Mouse (Mus musculus) testis, postnatal 14 days (tissue): ENCODE data around the gene Ppp1r37.

Experiments used
- DNase-seq: peaks from one replicate; pipeline ENCODE4 v3.0.0; 2021; ENCODE audit warnings: low spot score

Ppp1r37 gene

DNA sequence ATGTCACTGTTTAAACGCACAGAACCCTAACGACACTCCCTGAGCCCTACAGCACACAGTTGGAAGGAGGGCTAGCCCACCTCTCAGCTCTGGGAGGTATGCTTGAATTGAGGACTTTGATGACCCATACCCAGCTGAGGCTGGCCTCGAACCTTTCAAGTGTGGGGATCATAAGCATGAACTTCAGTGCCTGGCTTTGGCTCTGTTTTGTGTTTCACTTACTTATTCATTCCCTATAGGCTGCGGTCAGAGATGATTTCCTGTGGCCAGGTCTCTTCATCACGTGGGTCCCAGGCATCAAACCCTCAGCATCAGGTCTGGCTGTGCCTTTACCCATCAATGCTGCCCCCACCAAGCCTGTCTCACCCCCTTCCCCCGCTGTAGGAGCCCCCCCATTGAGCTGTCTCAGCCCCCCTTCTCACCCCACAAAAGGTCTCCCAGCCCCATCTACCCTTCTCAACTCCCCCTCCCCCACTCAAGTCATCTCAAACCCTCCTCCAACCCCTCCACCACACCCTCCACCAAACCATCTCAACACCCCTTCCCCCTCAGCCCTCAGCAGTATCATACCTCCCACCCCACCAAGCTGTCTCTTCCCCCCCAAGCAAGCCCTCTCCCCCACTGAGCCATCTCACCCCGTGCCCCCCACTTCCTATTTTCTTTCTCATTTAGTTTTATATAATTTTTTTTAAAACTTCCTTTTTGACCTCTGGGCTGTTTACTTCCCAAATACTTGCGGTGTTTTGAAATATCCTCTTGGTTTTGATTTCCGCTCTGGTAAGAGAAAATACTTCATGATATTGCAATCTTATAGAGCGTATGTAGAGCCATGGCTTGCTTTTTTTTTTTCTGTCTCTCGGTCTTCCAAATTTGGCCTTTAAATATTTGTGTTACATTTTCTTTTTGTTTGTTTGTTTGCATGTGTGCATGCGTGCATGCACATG lies 62.2 kb downstream of the Ppp1r37 start:
- DNase-seq: no peak

DNA sequence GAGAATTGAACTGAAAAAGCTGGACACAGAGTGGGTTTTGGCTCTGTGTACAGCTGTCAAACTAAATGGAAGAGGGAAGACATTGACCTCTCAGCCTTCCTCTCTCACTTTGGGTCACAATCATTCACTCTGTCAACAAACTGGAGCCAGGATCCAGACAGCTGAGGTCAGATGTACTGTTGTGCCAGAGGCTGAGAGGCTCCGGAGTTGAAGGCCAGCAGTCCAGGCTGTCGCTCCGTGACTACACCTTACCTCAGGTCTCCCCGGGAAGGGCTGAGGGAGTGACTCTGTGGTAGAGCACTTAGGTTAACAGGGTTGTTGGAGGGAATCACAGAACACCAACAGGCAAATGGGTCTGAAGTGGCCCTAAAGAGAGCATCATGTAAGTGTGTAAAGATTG lies 64.5 kb downstream of the Ppp1r37 start:
- DNase-seq: no peak

DNA sequence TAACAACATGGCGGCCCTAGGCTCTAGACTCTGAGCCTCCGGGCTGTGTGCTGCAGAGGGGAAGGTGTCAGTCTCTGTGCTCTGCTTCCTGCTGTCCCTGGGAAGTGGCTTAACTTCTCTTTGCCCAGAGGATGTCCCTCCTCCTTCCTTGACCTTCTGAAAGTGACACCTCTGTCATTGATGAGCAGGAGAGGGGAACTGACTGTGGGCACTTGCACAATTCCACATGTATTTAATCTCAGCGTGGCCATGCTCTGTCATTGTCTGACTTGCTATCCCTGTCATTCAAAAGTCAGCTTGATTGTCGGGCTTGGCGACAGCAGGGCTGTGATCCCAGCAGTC lies 66.7 kb downstream of the Ppp1r37 start:
- DNase-seq: no peak

DNA sequence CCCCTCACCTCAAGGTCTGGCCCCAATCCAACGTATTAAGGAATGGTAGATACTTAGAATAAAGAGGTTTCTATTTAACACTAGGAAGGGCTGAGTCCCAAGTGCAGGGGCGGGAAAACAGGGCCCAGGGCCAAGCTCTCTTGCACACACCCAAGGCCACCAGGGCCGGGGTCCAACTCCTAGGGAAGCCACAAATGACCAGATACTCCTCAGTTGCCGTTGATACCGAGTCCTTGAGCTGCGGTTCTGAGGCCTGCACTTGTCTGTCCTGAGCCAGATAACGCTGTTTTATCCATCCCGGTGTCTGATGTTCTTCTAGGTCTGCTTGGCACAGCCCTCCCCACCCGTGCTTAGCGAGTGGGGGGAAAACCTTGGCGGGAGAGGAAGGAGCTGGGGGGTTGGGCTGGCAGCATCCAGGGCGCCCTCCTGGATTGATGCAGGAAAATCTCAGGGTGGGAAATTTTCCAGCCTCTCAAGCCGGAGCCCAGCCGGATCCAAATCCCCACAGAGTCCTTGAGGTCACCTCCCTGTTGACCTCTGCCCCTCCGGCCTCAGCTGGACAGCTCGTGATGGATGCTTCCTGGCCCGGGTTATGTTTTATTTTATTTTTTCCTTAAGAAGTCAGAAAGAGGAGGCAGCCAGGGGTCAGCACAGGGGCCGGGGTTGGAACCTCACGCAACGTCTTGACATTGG lies 67.2 kb downstream of the Ppp1r37 start:
- peak; percentile 90 for DNase-seq

DNA sequence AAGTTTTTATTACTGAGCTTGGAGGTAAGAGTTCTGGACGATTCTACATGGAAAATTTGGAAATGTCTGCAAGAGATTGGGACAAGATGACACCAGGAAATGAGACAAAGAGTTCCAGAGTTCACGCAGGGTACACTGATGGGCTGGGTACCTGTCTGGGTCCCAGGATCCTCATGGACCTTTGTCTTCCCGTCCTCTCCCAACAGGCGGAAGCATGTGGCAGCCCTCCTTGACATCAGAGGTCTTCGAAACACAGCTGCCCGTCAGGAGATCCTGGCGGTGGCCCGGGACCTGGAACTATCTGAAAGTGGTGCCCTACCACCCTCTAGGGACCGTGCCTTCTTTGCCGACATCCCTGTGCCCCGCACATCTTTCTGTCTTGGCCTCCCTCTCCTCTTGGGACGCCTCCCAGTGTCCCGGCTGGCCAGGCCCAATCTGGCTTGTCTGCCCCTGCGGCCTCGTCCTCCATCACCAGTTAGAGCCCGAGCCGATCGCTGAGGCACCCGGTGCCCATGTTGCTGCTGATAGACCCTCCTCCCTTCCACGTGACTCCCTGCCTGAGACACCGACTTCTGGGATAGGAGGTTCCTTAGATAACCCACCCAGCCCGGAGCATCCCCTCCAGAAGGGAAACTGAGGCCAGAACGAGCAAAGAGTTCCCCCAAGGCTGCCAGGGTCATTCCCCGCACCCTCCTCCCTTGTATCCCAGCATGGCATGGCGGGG lies 68.0 kb downstream of the Ppp1r37 start:
- DNase-seq: no peak

DNA sequence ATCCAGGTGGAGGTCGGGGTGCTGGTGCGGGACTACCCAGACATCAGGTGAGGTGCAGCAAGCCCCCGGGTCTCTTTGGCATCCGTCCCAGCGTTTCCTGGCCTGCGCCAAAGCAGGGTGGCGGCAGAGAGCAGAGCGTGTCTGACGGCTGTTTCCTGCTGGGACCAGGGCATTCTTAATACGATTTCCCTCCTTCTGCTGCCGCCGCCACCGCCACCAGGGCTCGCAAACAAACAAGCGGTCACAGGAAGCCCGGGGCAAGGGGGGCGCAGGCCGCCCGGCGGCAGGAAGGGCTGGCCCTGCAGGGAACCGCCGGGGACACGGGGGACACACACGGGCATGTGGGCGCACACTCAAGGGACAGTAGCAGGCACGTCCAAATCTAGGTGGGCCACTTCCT lies 71.1 kb downstream of the Ppp1r37 start:
- DNase-seq: no peak

DNA sequence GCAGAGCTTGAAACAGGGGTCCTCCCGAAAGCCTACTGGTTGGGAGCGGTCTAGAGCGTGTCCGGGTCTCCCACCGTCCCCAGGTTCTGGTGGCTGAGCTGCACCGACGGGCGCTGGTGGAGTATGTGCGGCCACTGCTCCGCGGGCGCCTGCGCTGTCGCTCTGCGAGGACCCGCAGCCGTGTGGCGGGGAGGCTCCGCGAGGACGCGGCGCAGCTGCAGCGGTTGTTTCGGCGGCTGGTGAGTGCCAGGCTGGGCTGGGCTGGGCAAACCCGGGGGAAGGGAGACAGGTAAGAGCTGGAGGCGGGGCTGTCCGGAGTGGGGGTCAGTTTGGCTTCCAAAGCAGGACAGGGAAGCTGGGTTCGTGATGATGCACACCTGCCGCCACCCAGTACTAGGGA lies 73.4 kb downstream of the Ppp1r37 start:
- no peak for DNase-seq

DNA sequence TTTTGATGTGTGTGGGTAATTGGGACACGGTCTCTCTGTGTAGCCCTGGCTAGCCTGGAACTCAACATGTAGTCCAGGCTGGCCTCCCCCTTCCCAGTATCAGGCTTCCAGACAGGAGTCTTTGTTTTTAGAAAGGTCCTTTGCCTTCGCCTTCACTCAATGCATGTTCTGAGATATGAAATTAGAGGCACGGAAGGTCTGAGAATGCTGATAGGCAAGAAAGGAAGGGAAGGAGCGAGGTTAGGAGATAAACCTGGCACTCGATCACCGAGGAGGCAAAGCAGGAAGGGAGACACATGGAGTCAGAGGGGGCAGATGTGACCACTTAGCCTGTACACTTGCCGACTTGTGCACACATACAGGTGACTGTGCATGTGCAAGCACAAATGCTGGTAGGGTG lies 76.3 kb downstream of the Ppp1r37 start:
- no peak for DNase-seq

DNA sequence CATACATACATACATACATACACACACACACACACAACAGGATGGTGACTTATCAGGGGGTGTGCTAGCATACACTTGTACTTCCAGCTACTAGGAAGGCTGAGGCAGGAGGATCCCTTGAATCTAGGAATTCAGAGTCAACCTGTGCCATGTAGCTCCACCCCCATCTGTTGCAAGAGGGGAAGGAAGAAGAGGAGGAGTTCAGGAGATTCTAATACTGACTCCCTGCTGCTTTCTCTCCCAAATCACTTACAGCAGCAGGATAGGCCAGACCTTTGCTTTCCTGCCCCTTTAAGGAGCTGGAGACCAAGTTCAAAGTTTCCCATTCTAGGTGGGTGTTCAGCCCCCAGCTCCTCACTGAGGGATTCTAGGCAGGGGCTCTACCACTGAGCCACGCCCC lies 77.4 kb downstream of the Ppp1r37 start:
- DNase-seq: no peak

DNA sequence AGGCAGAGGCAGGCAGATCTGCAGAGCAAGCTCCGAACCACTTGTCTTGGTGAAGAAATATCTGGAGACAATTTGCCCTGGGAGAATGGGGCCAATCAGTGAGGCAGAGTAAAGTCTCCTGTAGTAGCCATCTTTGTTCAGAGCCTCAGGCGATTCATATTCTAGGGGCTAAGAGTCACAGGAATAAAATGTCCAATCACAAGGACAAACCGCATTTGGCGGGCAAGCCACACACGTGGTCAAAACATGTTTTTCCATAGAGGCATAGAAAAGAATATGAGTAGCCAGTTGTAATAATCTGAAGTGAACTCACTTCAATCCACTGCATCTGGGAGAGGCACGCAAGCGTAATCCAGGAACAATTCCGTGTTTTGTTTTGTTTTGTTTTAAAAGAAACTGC lies 79.6 kb downstream of the Ppp1r37 start:
- no peak for DNase-seq
